Mouse (Mus musculus): ENCODE measurements around the gene Mpzl2. TPM values are rescaled to one million over a fixed set of nuclear protein-coding genes. Genes with fewer than 3 reads are reported as not detected.

Mpzl2 gene
- polyA plus RNA-seq, 1 experiment, result not detected

DNA sequence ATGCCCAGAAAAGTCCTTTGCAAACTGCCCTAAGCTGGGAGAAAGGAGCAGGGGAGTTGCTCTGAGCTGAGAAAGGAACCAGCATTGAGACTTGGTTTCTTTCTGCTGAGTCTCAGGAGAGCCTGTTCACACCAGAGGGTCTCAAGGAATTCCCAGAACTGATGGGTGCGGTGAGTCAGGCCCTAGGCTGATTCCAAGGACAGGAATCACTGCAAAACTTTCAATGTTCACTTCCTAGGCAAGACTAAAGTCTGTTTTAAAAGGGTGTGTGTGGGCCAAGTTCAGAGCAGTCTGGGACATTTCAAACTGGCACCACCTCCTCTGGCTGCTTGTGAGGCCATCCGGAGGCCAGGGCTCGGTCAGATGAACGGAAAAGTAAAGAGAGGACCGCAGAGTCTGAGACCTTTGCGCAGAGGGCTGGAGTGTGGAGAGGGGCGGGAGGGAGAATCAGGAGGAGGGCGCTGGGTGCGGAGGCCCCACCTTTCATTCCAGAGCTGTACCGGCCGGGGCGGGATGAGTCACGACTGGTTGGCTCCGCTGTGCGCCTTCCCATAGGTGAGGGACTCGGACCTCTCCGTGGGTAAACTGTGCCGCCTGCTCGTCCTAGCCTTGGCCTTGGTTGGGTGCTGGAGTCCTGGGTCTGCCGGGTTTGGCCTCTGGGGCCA is 2.6 kb downstream of the Mpzl2 start:
- H3K4me1 ChIP-seq (ENCODE audit: control insufficient read depth, insufficient read depth, low read length), result peaks cover 8% of the 10 kb centered on the region
- 5% methylated on average over 20 of the region's 20 CpGs for WGBS
- no peak overlapping the region for H3K4me3 ChIP-seq (ENCODE audit: insufficient read depth, low read depth, low read length)

GRCm38 (mm10) chr9:45042947-45043346 is 3.3 kb downstream of the Mpzl2 start:
- WGBS, result 4% methylated on average over 10 of the region's 10 CpGs
- Histone ChIP-seq H3K4me3 (ENCODE audit: insufficient read depth, low read depth, low read length) (no peak overlapping the region), H3K4me1 (ENCODE audit: control insufficient read depth, insufficient read depth, low read length) (peaks cover 8% of the 10 kb centered on the region), H3K27ac (ENCODE audit: insufficient read depth, low read depth, low read length) (no peak overlapping the region)
- no peak for TF ChIP-seq CTCF (IDR thresholded peaks at IDR 0.05; ENCODE audit: insufficient read depth, low read depth, low read length)
- TF ChIP-seq POLR2A (IDR thresholded peaks at IDR 0.05; ENCODE audit: insufficient read depth, low read depth, low read length), result no peak

More for the DNA sequence above, 2.6 kb downstream of the Mpzl2 start:
- H3K27ac ChIP-seq (ENCODE audit: insufficient read depth, low read depth, low read length), result no peak overlapping the region
- TF ChIP-seq POLR2A (IDR thresholded peaks at IDR 0.05; ENCODE audit: insufficient read depth, low read depth, low read length) (no peak), CTCF (IDR thresholded peaks at IDR 0.05; ENCODE audit: insufficient read depth, low read depth, low read length) (no peak)

DNA sequence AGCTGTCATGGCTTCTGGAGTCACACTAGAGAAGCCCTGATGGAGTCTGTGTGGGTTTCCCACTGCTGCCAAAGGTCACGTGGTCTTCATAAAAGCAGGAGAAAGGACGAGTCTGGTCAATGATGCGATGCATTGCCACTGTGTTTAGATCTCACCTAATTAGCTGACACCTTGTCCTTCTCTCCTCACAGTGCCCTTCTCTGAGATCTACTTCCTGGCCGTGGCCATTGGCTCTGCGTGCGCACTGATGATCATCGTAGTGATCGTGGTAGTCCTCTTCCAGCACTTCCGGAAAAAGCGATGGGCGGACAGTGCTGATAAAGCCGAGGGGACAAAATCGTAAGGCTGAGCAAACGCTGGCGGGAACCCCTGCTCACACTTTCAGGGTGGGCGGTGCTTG is 7.4 kb downstream of the Mpzl2 start:
- WGBS, result 89% methylated on average over 16 of the region's 16 CpGs
- peaks cover 5% of the 10 kb centered on the region for H3K4me1 ChIP-seq (ENCODE audit: control insufficient read depth, insufficient read depth, low read length)

DNA sequence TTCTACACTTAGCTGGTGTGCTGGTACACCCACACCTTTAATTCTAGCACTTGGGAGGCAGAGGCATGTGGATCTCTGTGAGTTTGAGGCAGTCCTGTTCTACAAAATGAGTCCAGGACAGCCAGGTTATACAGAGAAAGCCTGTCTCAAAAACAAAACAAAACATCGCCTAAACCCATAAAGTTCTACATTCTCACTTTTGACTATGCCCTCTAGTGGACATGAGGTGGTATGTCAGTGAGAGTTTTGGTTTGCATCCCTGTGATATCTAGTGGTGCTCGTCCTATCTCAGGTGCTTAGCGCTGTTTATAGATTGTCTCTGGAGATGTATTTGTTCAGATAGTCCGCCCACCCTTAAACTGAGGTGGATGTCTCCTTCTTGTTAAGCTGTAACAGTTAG is 8.9 kb downstream of the Mpzl2 start:
- no peak overlapping the region for H3K4me3 ChIP-seq (ENCODE audit: insufficient read depth, low read depth, low read length)
- WGBS, result 19% methylated on average over 4 of the region's 4 CpGs
- H3K4me1 ChIP-seq (ENCODE audit: control insufficient read depth, insufficient read depth, low read length), result no peaks in the 10 kb centered on the region
- H3K27ac ChIP-seq (ENCODE audit: insufficient read depth, low read depth, low read length), result no peak overlapping the region
- TF ChIP-seq POLR2A (IDR thresholded peaks at IDR 0.05; ENCODE audit: insufficient read depth, low read depth, low read length), result no peak
- no peak for TF ChIP-seq CTCF (IDR thresholded peaks at IDR 0.05; ENCODE audit: insufficient read depth, low read depth, low read length)

More for the DNA sequence above, 7.4 kb downstream of the Mpzl2 start:
- TF ChIP-seq CTCF (IDR thresholded peaks at IDR 0.05; ENCODE audit: insufficient read depth, low read depth, low read length) (no peak), POLR2A (IDR thresholded peaks at IDR 0.05; ENCODE audit: insufficient read depth, low read depth, low read length) (no peak)
- no peak overlapping the region for H3K4me3 ChIP-seq (ENCODE audit: insufficient read depth, low read depth, low read length)
- H3K27ac ChIP-seq (ENCODE audit: insufficient read depth, low read depth, low read length), result no peak overlapping the region

DNA sequence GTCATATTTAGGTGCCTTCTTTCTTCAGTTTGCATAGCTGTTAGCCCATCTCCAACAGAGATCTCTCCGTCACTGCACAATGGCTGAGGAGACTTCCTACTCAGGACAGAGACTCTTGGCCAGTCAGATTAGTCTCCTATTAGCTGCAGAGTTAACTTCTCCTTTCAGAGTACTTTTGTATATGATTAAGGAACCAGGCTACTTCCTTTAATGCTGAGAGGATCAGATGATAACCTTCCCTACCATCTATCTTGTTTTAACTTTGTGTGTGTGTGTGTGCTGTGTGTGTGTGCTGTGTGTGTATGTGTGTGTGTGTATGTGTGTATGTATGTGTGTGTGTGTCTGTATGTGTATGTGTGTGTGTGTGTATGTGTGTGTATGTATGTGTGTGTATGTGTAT is 10.1 kb downstream of the Mpzl2 start:
- Histone ChIP-seq H3K4me3 (ENCODE audit: insufficient read depth, low read depth, low read length) (no peak overlapping the region), H3K27ac (ENCODE audit: insufficient read depth, low read depth, low read length) (no peak overlapping the region), H3K4me1 (ENCODE audit: control insufficient read depth, insufficient read depth, low read length) (no peaks in the 10 kb centered on the region)
- WGBS, result 88% methylated on average over 1 of the region's 1 CpGs
- TF ChIP-seq POLR2A (IDR thresholded peaks at IDR 0.05; ENCODE audit: insufficient read depth, low read depth, low read length) (no peak), CTCF (IDR thresholded peaks at IDR 0.05; ENCODE audit: insufficient read depth, low read depth, low read length) (no peak)

DNA sequence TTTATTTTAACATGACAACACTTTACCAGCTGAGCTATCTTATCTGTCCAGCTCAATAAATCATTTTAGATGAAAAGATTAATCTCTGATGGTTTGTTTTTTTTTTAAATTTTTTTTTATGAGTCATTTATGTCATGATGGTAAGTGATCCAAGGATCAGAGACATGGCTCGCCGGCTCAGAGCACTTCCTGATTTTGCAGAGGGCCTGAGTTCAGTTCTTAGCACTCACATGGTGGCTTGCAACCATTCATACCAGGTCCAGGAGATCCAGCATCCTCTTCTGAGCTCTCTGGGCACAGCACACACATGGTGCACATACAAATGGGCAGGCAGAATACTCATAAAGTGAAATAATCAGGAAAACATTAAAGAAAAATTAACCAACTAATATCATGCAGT is 10.7 kb downstream of the Mpzl2 start:
- WGBS, result 87% methylated on average over 2 of the region's 2 CpGs
- H3K27ac ChIP-seq (ENCODE audit: insufficient read depth, low read depth, low read length), result no peak overlapping the region
- TF ChIP-seq POLR2A (IDR thresholded peaks at IDR 0.05; ENCODE audit: insufficient read depth, low read depth, low read length) (no peak), CTCF (IDR thresholded peaks at IDR 0.05; ENCODE audit: insufficient read depth, low read depth, low read length) (no peak)
- no peaks in the 10 kb centered on the region for H3K4me1 ChIP-seq (ENCODE audit: control insufficient read depth, insufficient read depth, low read length)
- no peak overlapping the region for H3K4me3 ChIP-seq (ENCODE audit: insufficient read depth, low read depth, low read length)

GRCm38 (mm10) chr9:45055082-45055713 is 15.6 kb downstream of the Mpzl2 start, which contains the start of gene Mpzl3:
Gene Mpzl3 (plus strand): TSS chr9:45055186.
- peak within 1 kb of the TSS; percentile 95 for H3K27ac ChIP-seq (ENCODE audit: insufficient read depth, low read depth, low read length)
- under 1% methylated on average over 33 of the region's 33 CpGs for WGBS
- H3K4me3 ChIP-seq (ENCODE audit: insufficient read depth, low read depth, low read length), result peak within 1 kb of the TSS; percentile 72
- H3K4me1 ChIP-seq (ENCODE audit: control insufficient read depth, insufficient read depth, low read length), result no peaks in the 10 kb centered on the region
- TF ChIP-seq CTCF (IDR thresholded peaks at IDR 0.05; ENCODE audit: insufficient read depth, low read depth, low read length) (no peak), POLR2A (IDR thresholded peaks at IDR 0.05; ENCODE audit: insufficient read depth, low read depth, low read length) (peak; percentile 31; the same call in 1 of the 2 replicates)

- no peaks in the 10 kb centered on the region for H3K4me1 ChIP-seq (ENCODE audit: control insufficient read depth, insufficient read depth, low read length)
- no peak overlapping the region for H3K27ac ChIP-seq (ENCODE audit: insufficient read depth, low read depth, low read length)
- no peak overlapping the region for H3K4me3 ChIP-seq (ENCODE audit: insufficient read depth, low read depth, low read length)
- TF ChIP-seq CTCF (IDR thresholded peaks at IDR 0.05; ENCODE audit: insufficient read depth, low read depth, low read length), result no peak
- TF ChIP-seq POLR2A (IDR thresholded peaks at IDR 0.05; ENCODE audit: insufficient read depth, low read depth, low read length), result no peak
- WGBS, result 56% methylated on average over 5 of the region's 5 CpGs
These were observed 18.8 kb downstream of the Mpzl2 start for GRCm38 (mm10) chr9:45058304-45058940.

DNA sequence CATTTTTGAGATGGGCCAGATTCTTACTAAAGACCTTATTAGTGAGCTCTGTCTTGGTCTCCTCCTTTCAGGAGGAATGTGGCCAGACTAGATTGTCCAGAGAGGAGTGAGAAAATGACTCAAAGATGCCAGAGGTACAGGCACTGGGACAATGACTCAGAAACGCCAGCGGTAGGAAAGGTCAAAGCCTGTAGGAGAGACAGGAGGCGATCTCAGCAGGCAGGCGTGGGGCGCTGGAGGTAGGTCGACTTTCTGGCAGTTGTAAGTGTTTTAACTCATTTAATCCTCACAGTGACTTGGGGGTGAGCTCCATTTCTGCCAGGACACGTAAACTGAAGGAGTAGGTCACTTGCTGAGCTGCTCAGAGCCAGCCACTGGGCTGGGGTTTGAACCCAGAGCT is 20.6 kb downstream of the Mpzl2 start:
- WGBS, result 47% methylated on average over 7 of the region's 7 CpGs

More for the DNA sequence above, 20.6 kb downstream of the Mpzl2 start:
- no peak overlapping the region for H3K4me3 ChIP-seq (ENCODE audit: insufficient read depth, low read depth, low read length)
- no peak overlapping the region for H3K27ac ChIP-seq (ENCODE audit: insufficient read depth, low read depth, low read length)
- H3K4me1 ChIP-seq (ENCODE audit: control insufficient read depth, insufficient read depth, low read length), result no peaks in the 10 kb centered on the region
- TF ChIP-seq CTCF (IDR thresholded peaks at IDR 0.05; ENCODE audit: insufficient read depth, low read depth, low read length) (no peak), POLR2A (IDR thresholded peaks at IDR 0.05; ENCODE audit: insufficient read depth, low read depth, low read length) (no peak)

Measured in olfactory bulb, adult 2 months (tissue).